Mouse (Mus musculus): ENCODE data around the gene Secisbp2. TPM values are rescaled to one million over a fixed set of nuclear protein-coding genes. Genes with fewer than 3 reads are reported as not detected.
"Not testable (repeated sequence)": the region's sequence is repeated elsewhere in the genome, so short reads cannot be mapped to it uniquely, and the experiment has no call there.

Secisbp2 gene
- polyA plus RNA-seq, 1 experiment from 2014 or later = 35.3 TPM

DNA sequence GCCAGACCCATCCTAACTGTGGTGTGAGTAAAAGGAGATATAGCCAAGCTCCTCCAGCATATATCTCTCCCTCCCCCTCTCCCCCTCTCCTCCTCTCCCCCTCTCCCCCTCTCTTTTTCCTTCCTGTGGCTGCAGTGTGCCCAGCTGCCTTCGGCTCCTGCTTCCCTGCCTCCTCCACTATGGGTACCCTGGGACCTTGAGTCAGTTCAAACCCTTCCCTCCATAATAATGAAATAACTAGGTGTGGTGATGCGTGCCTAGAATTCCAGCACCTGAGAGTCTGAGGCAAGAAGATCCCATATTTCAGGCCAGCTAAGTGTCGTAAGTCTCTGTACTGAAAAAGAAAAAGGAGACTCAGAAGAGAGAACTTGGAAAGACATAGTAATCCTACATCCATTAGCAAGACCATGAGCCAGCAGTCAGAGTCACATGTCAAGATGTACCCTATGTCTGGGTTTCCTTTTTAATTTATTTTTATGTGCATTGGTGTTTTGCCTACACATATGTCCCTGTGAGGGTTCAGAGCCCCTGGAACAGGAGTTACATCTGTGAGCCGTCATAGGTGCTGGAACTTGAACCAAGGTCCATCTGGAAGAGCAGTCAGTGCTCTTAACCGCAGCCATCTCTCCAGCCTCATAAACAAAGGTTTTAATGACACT is 18.8 kb upstream of the Secisbp2 start:
- WGBS = 85% methylated on average over 5 of the region's 5 CpGs
- no peak overlapping the region for H3K9ac ChIP-seq (ENCODE audit: low read depth, low read length)
- no peak overlapping the region for H3K4me3 ChIP-seq (ENCODE audit: low read depth, low read length)
- no peak overlapping the region for H3K4me2 ChIP-seq (replicated peaks; ENCODE audit: low read depth, low read length)
- H3K36me3 ChIP-seq (ENCODE audit: control insufficient read depth, insufficient read depth, low read length) = no peaks in the 10 kb centered on the region
- no peaks in the 10 kb centered on the region for H3K9me3 ChIP-seq (ENCODE audit: control insufficient read depth, low read length)
- H3K27ac ChIP-seq (ENCODE audit: low read depth, low read length) = no peak overlapping the region
- no peaks in the 10 kb centered on the region for H3K4me1 ChIP-seq (replicated peaks; ENCODE audit: control insufficient read depth, insufficient read depth, low read length)
- no peak for ATAC-seq (ENCODE audit: low FRiP score)
- DNase-seq (ENCODE audit: low spot score) = no peak
- H3K27me3 ChIP-seq (ENCODE audit: control insufficient read depth, insufficient read depth, low read length) = no peaks in the 10 kb centered on the region

DNA sequence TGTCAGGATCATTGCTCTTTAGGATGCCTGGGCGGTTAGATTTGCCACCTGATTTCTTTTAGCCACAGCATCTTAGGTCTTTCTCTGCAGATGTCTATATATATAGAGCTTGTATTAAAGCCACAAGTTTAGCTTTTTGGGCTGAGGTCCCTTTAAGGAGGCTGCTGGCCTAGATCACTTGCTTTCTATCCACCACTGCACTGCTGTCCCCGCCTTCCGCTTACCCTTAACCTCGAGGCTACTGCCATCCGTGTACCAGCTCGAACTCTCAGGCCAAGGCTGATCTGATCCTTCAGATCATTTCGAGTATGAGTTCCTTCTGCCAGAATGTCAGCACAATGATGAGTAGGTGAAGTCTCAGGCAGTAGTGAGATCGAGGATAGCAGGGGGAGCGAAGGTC is 16.1 kb upstream of the Secisbp2 start:
- 93% methylated on average over 3 of the region's 9 CpGs for WGBS
- not testable (repeated sequence) for H3K27ac ChIP-seq (ENCODE audit: low read depth, low read length); ATAC-seq (ENCODE audit: low FRiP score); H3K4me2 ChIP-seq (replicated peaks; ENCODE audit: low read depth, low read length); H3K4me3 ChIP-seq (ENCODE audit: low read depth, low read length); H3K27me3 ChIP-seq (ENCODE audit: control insufficient read depth, insufficient read depth, low read length); DNase-seq (ENCODE audit: low spot score); H3K4me1 ChIP-seq (replicated peaks; ENCODE audit: control insufficient read depth, insufficient read depth, low read length); H3K9ac ChIP-seq (ENCODE audit: low read depth, low read length); H3K9me3 ChIP-seq (ENCODE audit: control insufficient read depth, low read length); H3K36me3 ChIP-seq (ENCODE audit: control insufficient read depth, insufficient read depth, low read length)

DNA sequence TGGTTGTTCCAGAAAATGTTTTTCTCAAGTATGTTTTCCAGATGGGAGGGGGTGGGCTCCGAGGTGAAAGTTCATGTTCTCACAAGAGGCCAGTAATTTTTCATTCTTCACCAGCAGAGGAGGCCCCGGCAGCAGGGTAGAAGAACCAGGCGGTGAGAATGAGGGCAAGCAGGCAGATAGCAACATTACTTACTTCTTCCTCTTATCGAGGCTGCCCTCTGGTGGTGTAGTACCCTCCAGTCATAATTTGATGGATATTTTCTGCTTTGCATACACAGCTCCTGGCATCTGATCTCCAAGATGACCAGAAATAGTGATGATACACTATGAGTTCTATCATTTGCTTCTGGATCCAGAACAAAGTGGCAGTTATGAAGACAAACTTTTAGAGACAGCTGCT is 12.5 kb upstream of the Secisbp2 start:
- DNase-seq (ENCODE audit: low spot score) = no peak
- Histone ChIP-seq H3K9me3 (ENCODE audit: control insufficient read depth, low read length) (no peaks in the 10 kb centered on the region), H3K4me1 (replicated peaks; ENCODE audit: control insufficient read depth, insufficient read depth, low read length) (no peaks in the 10 kb centered on the region), H3K27ac (ENCODE audit: low read depth, low read length) (no peak overlapping the region), H3K9ac (ENCODE audit: low read depth, low read length) (no peak overlapping the region), H3K4me3 (ENCODE audit: low read depth, low read length) (no peak overlapping the region), H3K36me3 (ENCODE audit: control insufficient read depth, insufficient read depth, low read length) (no peaks in the 10 kb centered on the region), H3K27me3 (ENCODE audit: control insufficient read depth, insufficient read depth, low read length) (no peaks in the 10 kb centered on the region), H3K4me2 (replicated peaks; ENCODE audit: low read depth, low read length) (no peak overlapping the region)
- WGBS = 88% methylated on average over 4 of the region's 4 CpGs
- no peak for ATAC-seq (ENCODE audit: low FRiP score)

DNA sequence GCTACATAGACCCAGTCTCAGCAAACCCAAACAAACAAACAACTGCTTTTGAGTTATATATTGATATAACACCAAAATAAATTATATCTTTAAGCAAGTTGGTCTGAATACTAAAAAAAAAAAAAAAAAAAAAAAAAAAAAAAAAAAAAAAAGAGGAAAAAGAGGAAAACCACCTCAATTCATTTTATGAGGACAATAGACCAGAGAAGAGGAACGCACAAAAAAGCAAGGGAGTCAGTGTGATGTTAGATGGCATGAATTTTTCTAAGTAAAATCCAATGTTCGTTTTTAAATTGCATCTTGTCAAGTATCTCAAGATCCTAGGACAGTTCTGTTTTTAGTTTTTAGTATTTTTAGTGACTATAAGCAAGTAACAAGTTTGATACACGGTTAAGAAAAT is 10.1 kb upstream of the Secisbp2 start:
- 92% methylated on average over 3 of the region's 3 CpGs for WGBS
- Histone ChIP-seq H3K4me2 (replicated peaks; ENCODE audit: low read depth, low read length) (no peak overlapping the region), H3K27me3 (ENCODE audit: control insufficient read depth, insufficient read depth, low read length) (no peaks in the 10 kb centered on the region), H3K4me1 (replicated peaks; ENCODE audit: control insufficient read depth, insufficient read depth, low read length) (no peaks in the 10 kb centered on the region), H3K27ac (ENCODE audit: low read depth, low read length) (no peak overlapping the region), H3K9ac (ENCODE audit: low read depth, low read length) (no peak overlapping the region), H3K36me3 (ENCODE audit: control insufficient read depth, insufficient read depth, low read length) (no peaks in the 10 kb centered on the region), H3K4me3 (ENCODE audit: low read depth, low read length) (no peak overlapping the region), H3K9me3 (ENCODE audit: control insufficient read depth, low read length) (no peaks in the 10 kb centered on the region)
- no peak for DNase-seq (ENCODE audit: low spot score)
- ATAC-seq (ENCODE audit: low FRiP score) = no peak

DNA sequence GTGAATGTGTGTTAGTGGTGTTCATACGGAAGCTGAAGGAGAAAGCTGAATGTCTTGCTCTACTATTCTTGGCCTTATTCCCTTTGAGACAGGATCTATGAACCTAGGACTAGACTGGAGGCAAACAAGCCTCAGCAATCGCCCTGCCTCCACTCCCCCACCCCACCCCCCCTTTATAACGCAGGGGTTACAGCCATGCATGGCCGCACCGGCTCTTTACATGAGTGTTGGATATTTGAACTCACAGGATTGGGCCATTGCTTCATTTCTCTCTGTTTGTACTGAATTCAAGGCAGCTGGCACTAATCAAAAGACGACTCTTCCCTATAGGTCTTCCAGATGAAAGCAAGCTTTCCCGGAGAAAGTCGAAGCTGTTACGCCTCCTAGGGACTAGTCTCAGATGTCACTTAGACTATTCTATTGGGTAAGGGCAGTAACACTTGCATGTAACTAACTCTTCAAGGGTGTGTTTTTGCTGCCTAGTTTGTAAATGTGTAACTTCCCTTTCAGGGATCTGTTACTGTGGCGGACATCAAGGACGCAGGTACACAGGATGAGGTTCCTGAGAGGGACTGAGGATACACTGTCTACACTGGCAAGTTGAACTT is 9.2 kb upstream of the Secisbp2 start:
- WGBS = 39% methylated on average over 11 of the region's 11 CpGs
- no peak overlapping the region for H3K4me3 ChIP-seq (ENCODE audit: low read depth, low read length)
- no peak overlapping the region for H3K4me2 ChIP-seq (replicated peaks; ENCODE audit: low read depth, low read length)
- DNase-seq (ENCODE audit: low spot score) (no peak), ATAC-seq (ENCODE audit: low FRiP score) (no peak)
- no peaks in the 10 kb centered on the region; the same call in 1 of the 2 replicates for H3K4me1 ChIP-seq (replicated peaks; ENCODE audit: control insufficient read depth, insufficient read depth, low read length)
- no peaks in the 10 kb centered on the region for H3K36me3 ChIP-seq (ENCODE audit: control insufficient read depth, insufficient read depth, low read length)
- H3K9ac ChIP-seq (ENCODE audit: low read depth, low read length) = no peak overlapping the region
- no peaks in the 10 kb centered on the region for H3K9me3 ChIP-seq (ENCODE audit: control insufficient read depth, low read length)
- no peaks in the 10 kb centered on the region for H3K27me3 ChIP-seq (ENCODE audit: control insufficient read depth, insufficient read depth, low read length)
- H3K27ac ChIP-seq (ENCODE audit: low read depth, low read length) = no peak overlapping the region

DNA sequence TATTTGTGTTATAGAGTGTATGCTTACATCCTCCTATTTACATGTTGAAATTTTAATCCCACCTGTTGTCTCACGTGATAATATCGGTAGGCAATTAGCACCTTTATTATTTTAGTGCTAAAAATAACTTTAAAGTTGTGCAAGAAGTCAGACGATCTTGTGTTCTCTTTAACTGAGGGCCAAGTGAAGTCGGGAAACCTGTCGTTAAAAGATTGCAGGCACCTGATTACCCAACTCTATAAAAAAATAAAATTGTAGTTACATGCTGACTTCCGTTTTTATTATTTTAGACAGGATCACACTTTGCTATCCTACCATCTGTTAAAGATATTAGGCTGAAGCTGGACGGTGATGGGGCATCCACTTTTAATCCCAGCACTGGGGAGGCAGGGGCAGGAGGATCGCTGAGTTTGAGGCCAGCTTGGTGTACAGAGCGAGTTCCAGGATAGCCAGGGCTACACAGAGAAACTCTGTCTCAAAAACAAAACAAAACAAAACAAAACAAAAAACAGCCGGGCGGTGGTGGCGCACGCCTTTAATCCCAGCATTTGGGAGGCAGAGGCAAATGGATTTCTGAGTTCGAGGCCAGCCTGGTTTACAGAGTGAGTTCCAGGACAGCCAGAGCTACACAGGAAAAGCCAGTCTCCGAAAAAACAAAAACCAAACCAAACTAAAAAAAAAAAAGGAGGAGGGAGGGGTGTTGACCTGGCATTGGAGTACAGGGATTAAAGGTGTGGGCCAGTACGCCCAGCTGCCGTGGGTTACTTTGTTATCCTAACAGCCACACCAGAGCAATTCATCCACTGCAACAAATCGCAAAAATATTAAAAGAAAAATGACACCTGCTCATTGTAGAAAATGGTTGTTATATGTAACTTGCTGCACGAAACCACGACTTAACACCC is 7.3 kb upstream of the Secisbp2 start:
- ATAC-seq (ENCODE audit: low FRiP score) (peak; percentile 34), DNase-seq (ENCODE audit: low spot score) (no peak)
- WGBS = 55% methylated on average over 20 of the region's 20 CpGs
- Histone ChIP-seq H3K9me3 (ENCODE audit: control insufficient read depth, low read length) (no peaks in the 10 kb centered on the region), H3K4me1 (replicated peaks; ENCODE audit: control insufficient read depth, insufficient read depth, low read length) (no peaks in the 10 kb centered on the region; the same call in 1 of the 2 replicates), H3K27ac (ENCODE audit: low read depth, low read length) (no peak overlapping the region), H3K4me2 (replicated peaks; ENCODE audit: low read depth, low read length) (peak overlapping the region; percentile 52), H3K36me3 (ENCODE audit: control insufficient read depth, insufficient read depth, low read length) (no peaks in the 10 kb centered on the region), H3K4me3 (ENCODE audit: low read depth, low read length) (peak overlapping the region; percentile 85), H3K9ac (ENCODE audit: low read depth, low read length) (peak overlapping the region; percentile 62), H3K27me3 (ENCODE audit: control insufficient read depth, insufficient read depth, low read length) (no peaks in the 10 kb centered on the region)

DNA sequence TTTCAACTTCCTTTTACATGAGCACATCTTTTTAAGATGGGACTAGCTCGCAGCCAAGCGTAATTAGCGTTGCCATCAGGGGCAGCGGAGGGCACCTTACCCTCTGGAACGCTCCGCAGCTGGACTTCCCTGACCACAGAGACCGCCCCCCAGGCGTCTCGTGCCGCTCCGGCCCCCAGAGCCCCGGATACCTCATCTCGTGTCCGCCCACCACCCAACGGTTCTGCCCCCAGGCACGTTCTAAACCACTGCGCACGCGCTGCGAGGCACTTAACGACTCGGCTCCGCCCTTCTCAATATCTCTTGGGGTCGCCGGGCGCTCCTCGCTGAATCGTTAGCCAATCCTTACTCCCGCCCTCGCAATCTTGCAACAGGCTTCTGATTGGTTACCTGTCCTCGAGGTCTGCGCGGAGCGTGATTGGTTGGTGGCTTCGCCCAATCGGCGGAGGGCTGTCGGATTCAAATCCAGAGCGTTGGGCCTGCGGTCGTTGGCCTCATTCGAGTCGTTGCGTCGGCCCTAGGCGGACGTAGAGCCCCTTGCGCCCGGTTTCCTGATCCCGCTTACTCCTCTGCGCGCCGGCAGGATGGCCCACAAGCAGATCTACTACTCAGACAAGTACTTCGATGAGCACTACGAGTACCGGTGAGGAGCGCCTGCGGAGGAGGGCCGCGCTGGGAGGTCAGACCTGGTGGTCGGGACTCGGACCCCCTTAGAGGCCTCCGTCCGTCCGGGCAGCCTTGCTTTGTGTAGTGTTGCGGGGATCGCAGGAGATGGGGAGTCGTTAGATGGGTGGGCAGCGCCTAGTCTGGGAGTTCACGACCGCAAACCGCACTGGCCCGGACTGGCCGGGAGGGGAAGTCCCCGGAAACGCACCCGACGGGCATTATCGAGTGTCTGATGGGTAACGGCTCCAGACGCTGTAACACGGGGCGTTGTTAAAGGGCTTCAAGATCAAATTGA is 6.4 kb upstream of the Secisbp2 start, which contains the start of gene Cks2:
Gene Cks2, plus strand, starts transcription at position 404 of the 961 bp plus-strand sequence.
- under 1% methylated on average over 82 of the region's 83 CpGs for WGBS
- 0 out of 2 replicates have a peak within 1 kb of the TSS, but pooled peaks have one; percentile 54 for H3K27ac ChIP-seq (ENCODE audit: low read depth, low read length)
- no peaks in the 10 kb centered on the region for H3K36me3 ChIP-seq (ENCODE audit: control insufficient read depth, insufficient read depth, low read length)
- DNase-seq (ENCODE audit: low spot score) = peak; percentile 99
- no peaks in the 10 kb centered on the region for H3K9me3 ChIP-seq (ENCODE audit: control insufficient read depth, low read length)
- H3K4me1 ChIP-seq (replicated peaks; ENCODE audit: control insufficient read depth, insufficient read depth, low read length) = no peaks in the 10 kb centered on the region; the same call in 1 of the 2 replicates
- H3K4me2 ChIP-seq (replicated peaks; ENCODE audit: low read depth, low read length) = peak within 1 kb of the TSS; percentile 63
- H3K4me3 ChIP-seq (ENCODE audit: low read depth, low read length) = peak within 1 kb of the TSS; percentile 85
- H3K27me3 ChIP-seq (ENCODE audit: control insufficient read depth, insufficient read depth, low read length) = no peaks in the 10 kb centered on the region
- peak; percentile 99 for ATAC-seq (ENCODE audit: low FRiP score)
- H3K9ac ChIP-seq (ENCODE audit: low read depth, low read length) = peak within 1 kb of the TSS; percentile 85

DNA sequence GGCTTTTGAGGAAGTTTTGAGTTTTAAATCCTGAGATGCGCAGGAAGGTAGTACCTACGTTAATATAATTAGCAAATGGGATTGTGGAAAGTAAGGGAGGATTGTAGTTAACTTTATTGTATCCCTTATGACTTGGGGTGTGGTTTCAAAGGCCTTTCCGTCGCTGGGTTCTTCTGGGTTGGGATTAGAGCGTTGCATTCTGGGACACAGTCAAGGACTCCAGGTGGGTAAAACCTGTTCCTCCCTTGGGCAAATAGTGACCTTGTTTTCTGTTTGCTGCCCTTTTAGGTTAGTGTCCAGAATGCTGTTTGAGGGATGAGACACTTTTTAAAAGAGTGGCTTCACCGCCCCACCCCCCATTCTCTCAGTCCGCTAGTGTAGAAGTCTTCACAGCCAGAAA is 5.6 kb upstream of the Secisbp2 start:
- Histone ChIP-seq H3K9me3 (ENCODE audit: control insufficient read depth, low read length) (no peaks in the 10 kb centered on the region), H3K27me3 (ENCODE audit: control insufficient read depth, insufficient read depth, low read length) (no peaks in the 10 kb centered on the region), H3K4me2 (replicated peaks; ENCODE audit: low read depth, low read length) (peak overlapping the region; percentile 63), H3K27ac (ENCODE audit: low read depth, low read length) (0 out of 2 replicates have a peak overlapping the region, but pooled peaks have one; percentile 54), H3K9ac (ENCODE audit: low read depth, low read length) (peak overlapping the region; percentile 85), H3K4me1 (replicated peaks; ENCODE audit: control insufficient read depth, insufficient read depth, low read length) (no peaks in the 10 kb centered on the region; the same call in 1 of the 2 replicates), H3K36me3 (ENCODE audit: control insufficient read depth, insufficient read depth, low read length) (no peaks in the 10 kb centered on the region), H3K4me3 (ENCODE audit: low read depth, low read length) (peak overlapping the region; percentile 85)
- 0% methylated on average over 7 of the region's 7 CpGs for WGBS
- DNase-seq (ENCODE audit: low spot score) (peak; percentile 43), ATAC-seq (ENCODE audit: low FRiP score) (no peak)
